Mouse (Mus musculus): ENCODE measurements at regions not wholly inside any gene's neighbourhood (a gene's known extent, or its start where the extent isn't known, plus 50 kb on each side); places are given as distances from the start of the nearest gene placed in this dataset.

- peak; percentile 54 for DNase-seq (ENCODE audit: low read depth, low spot score)
Measured at GRCm38 (mm10) chrX:143024325-143024971, 57.9 kb upstream of the Ammecr1 start.

DNA sequence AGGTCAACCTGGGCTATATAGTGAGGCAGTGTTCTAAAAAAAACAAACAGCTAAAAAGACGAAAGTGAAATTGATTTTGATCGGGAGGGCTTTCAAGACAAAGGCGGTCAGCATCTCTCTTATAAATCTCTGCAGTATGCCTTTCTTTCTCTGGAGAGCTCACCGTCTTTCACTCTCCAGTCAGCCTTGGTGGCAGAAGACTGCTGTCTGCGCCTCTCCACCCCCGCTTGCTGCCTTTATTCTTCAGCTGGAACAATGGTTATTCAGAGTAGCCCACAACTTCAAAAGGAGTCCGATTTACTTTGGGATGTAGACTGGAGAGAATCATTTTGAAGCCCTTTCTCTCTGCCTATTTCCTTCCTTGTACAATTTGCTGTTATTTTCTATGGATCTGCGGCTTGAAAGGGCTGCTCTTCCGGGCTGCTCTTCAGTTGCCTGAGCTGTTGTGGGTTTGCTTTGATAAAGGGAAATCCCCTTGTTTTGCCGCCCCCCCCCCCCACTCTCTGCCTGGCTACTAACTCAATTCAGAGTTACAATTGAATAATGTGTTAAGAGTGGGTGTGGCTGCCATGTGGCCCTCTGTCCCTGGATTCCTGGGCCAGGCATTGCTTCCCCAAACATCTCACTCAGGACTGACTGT, 64.0 kb upstream of the Ammecr1 start:
- DNase-seq (ENCODE audit: low read depth, low spot score) = no peak

- no peak for DNase-seq (ENCODE audit: low read depth, low spot score)
Measured at GRCm38 (mm10) chrX:143039878-143040277, 59.5 kb upstream of the Rtl9 start.

GRCm38 (mm10) chrX:143044296-143044695, 55.1 kb upstream of the Rtl9 start:
- DNase-seq (ENCODE audit: low read depth, low spot score) = no peak

- DNase-seq (ENCODE audit: low read depth, low spot score) = no peak
Measured at GRCm38 (mm10) chrX:143046293-143046692, 53.1 kb upstream of the Rtl9 start.

Data from forelimb bud, embryonic 11.5 days (tissue).